Mouse (Mus musculus): ENCODE measurements at regions not wholly inside any gene's neighbourhood (a gene's known extent, or its start where the extent isn't known, plus 50 kb on each side); places are given as distances from the start of the nearest gene placed in this dataset.
A peak's percentile ranks its signal among the peaks of the same experiment; 100 is the strongest.
"Not testable (repeated sequence)": the region's sequence is repeated elsewhere in the genome, so short reads cannot be mapped to it uniquely, and the experiment has no call there.

DNA sequence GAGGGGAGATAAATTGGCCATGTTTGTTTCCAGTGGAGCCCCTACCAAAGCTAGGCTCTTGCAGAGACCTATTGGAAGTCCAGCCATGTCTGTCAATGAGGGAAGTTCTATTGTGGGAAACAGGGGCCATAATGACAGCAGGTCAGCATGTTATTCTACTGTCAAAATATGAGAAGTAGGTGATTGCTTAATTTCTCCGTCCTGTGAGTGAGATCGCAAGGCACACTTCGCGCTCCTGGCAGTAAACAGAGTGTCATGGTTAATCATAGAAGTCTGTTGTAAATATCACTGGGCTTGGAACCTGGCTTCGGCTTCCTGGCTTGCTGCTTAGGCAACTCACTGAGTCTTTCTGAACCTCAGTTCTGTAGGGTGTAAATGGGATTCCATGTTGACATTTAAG, 72.5 kb upstream of the Ccdc122 start:
- DNase-seq (ENCODE audit: low spot score in 2 of 2): no peak

DNA sequence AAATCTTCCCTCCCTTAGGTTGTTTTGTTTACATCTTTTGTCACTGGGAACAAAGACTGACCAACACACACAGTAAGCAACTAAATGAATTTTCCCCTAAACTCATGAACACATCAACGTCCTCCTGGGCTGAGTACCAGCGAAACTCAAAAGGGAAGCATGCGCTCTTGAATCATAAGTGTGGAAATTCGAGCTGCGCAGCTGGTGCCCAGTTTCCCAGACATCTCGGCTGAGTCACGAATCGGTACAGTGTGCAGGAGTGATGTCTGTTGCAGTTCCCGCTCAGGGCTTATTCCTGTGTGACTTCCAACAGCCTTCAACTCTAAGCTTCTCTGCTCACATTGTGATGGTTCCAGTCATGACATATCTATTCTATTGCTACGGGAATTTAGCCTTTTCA, 77.7 kb upstream of the Ccdc122 start:
- peak; percentile 19 to 33 for DNase-seq (ENCODE audit: low spot score in 2 of 2)

DNA sequence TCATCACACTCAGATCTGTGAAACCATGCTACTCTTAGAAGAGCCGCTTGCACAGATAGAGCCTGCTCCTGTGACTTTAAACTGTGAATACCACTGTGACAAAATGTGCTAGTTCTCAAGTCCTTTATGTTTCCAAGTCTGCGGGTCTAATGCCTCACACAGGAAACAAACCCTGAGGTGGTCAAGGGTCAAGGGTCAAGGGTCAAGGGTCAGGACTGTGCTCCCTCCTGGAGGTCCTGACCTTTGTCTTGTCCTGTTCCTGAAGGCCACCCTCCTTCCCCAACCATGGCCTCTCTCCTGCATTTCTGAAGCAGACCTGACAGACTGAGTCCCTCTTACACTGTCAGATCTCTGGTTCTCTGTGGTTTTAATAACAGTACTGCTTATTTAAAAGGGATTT, 79.4 kb upstream of the Ccdc122 start:
- no peak for DNase-seq (ENCODE audit: low spot score in 2 of 2)

DNA sequence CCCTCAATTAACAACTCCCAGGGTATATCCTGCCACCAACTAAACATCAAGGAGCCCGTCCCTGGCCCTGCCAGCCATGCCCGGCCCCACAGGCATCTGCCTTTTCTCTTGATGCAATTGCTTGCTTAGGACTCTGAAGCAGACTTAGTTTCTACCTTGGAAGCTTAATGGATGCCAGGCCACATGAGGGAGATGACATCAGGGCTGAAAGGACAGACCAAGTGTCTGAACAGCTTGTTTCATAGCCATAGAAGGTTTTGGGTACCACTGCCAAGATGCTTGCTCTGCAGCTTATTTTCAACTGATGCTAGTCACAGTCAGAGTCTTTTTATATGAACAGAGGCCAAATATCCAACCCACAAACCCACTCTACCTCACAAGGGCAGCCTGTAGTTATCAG, 83.4 kb upstream of the Ccdc122 start:
- DNase-seq (ENCODE audit: low spot score in 2 of 2): no peak

DNA sequence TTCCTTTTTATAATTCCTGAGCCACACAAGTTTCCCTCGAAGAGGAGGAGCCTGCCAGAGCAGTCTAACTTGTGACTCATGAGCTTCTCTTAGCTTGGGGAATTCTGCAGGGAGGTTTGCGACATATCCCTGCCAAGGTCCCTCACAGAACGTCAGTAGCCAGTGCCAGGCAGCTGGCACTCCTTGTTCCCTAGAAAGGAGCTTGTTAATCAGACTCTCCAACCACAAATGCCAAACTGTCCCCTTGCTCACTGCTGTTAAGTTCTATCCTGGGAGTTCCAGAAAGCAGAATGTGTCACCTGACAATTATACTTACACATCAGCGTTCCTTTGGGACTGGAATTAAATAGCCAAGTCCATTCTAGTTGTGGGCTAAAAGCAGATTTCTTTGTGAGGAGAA, 85.1 kb upstream of the Ccdc122 start:
- peak; percentile 30 to 48 for DNase-seq (ENCODE audit: low spot score in 2 of 2)

DNA sequence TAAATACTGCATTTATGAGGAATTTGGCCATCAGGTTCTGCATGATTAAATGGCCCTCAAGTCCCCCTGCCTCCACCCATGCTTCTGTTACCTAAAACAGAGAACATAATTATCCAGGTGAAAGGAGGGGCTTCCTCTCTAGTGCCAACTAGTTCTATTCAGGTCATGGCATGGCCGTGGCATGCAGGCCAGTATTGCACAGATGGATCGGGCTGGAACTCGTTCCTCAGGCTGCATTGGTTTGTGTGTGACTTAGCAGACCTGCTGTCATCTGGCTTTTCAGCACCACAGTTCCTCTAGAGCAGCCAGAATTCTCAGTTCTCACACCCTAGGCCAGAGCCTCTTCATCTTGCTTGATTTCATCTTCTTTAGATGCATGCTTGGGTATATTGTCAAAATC, 87.2 kb upstream of the Ccdc122 start:
- DNase-seq (ENCODE audit: low spot score in 2 of 2): peak in 1 of 2 experiments; percentile 19

DNA sequence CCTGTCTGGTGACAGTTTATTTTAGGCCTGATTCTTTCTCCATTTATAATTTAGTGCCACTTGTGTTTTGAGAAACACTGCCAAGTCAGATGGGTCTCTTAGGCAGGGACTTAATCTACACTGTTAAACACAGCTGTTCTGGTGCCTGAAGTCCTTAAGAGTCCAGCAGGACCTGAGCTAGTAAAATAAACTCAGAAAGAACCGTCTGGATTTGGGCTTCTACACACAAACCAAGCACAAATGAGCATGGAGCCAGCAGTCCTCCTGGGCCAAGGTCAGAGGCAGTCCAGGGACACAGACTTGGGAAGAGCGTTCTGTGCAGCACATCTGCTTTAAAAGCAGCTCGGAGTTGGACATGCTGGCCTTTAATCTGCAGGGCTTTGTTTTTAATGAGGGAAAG, 87.6 kb upstream of the Ccdc122 start:
- peak; percentile 35 to 37 for DNase-seq (ENCODE audit: low spot score in 2 of 2)

DNA sequence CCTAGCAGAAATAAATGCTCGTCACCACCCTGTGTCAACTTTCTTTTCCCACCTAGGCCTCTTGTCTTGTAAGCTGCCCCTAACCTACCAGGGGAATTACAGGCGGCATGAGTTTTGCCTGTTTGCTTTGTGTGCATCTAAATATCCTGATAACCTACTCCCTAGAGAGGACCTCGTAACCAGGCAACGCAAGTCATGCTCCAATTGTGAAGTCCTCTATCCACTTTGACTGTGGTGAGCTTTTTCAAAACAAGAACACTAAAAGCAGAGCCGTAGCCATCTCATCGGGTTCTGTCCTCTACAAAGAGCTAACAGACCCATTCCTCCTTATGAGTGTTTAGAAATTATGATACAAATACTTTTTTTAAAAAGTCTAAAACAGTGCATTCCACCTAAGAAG, 88.1 kb upstream of the Ccdc122 start:
- no peak for DNase-seq (ENCODE audit: low spot score in 2 of 2)

DNA sequence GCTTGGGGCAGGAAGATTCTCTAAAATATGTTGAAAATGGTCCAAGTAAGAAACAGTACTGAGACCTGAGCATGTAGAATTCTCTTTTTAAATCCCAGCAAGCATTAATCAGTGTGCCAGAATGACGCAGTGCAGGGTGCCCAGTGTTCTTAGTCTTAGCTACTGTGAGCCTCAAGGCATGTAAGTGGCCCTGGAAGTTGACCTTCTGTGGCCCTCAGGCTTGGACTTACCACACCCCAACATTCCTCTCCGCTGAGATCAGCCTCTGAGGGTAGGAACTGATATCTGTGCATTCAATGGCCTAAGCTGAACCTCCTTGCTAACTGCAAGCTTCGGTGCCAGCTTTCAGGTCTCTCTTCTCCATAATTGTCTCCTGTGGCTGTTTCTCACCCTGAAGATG, 89.4 kb upstream of the Ccdc122 start:
- no peak for DNase-seq (ENCODE audit: low spot score in 2 of 2)

DNA sequence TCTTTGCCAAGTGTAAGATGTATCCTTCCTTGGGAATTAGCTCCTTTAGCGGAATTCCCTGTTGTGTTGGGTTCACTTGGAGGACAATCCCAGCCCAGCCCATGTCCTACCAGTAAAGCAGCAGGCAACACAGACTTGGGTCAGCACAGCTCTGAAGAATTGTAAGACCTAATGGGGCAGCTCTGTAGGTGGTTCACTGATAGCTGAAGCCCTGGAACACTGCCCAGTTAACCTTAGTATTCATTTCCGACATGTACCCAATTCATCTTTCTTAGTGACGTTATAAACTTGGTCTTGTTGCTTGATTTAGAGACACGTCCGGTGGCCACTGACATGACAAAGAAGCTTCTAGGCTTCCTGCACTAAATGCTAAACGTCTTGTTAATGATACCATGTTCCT, 90.9 kb upstream of the Ccdc122 start:
- no peak for DNase-seq (ENCODE audit: low spot score in 2 of 2)

DNA sequence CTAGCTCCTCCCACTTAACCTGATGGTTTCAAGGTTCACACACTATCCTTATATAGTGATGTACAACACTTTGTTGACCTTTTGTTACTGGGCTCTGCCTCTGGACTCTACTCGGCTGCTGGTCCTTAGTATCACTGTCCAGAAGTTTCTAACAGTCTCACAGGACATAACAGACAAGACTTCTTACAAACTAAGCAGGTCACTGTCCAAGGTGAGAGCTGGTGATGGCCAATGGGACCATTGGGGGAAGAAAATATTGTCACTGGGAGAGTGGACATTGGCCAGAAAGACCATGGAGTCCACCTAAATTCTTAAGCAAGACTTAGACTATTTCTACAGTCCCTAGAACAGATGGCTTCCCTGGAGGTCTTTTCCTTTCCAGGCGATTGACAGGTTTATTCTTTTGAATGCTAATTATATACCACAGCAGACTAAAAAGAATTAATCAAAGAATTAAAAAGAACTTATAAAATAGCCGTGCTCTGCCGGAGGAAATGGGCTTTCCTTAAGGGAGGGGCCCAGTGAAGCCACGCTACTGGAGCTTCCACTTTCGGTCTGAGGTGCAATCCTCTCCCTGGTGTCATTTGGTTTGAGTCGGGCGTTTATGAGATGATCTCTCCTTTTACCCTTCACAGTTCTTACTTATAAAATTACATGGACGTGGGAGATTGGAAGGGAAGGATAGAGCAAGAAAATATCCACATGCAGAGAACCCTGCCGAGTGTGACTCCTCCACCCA, 94.9 kb upstream of the Ccdc122 start:
- DNase-seq (ENCODE audit: low spot score in 2 of 2): no peak

DNA sequence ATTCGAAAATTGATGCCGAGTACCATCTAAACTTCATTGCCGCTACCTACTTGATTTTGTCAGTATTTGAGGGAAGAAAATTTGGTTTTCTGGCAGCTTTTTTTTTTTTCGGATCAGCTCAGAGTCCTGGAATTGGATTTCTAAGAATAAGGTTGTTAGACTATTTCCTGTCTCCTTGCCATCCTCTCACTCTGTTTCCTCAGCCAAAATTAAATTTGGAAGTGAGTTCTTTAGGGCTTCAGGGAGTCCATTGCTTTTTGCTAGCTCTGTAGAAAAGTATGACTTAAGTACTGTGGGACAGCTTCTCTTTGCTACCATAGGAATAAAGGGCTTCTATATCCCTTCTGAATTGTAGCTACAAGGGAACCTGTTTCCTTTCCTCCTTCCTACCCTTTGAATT, 96.1 kb upstream of the Ccdc122 start:
- no peak for DNase-seq (ENCODE audit: low spot score in 2 of 2)

DNA sequence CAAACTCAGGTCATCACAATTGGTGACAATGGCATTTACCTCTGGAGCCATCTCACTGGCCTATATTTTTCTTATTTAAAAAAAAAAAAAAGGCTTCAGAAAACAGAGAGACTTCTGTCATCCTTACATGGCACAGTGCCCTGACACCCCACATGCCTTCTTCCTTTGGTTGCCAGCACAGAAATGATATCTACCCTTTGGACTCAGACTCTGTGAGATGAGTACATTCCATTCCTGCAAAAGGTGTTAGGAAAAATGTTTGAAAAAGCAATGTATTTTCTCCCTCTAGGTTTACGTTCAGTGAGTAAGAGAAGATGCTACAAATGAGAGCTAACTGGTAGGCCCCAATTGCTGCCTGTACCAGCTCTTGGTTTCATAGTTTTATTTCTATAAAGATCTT, 99.9 kb upstream of the Ccdc122 start:
- no peak for DNase-seq (ENCODE audit: low spot score in 2 of 2)

DNA sequence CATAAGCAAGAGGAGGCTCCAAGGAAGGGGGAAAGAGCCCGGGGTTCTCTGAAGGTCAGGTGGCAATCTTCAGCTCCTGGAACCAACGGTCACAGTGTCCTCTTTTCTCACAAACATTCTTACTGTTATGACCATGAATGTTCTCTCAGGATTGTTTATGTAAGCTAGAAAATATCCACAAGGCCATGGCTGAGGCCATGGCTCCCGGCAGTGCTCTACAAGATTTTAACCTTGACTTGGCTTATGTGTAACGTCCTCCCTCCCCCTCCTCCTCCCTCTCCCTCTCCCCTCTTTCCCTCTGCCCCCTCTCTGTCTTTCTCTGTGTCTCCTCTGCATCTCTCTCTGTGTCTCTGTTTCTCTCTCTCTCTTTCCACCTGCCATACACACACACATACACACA, 100.5 kb upstream of the Ccdc122 start:
- DNase-seq (ENCODE audit: low spot score in 2 of 2): not testable (repeated sequence)

DNA sequence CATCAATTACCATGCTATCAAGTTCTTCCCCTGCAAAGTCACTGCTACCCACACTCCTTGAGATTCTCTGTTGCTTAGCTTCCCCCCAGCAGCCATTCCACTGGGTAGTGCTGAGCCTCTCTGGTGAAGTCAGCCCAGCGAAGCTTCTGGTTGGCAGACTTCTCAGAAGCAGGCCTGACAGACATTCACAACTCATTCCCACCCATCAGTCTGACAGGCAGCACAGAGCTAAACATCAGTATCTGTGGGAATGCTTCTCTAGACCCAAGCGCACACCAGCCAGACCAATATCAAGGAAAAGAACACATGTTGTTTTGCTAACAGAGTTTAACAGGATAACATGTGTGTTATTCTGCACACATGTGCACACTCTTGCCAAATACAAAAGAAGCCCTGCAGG, 101.1 kb upstream of the Ccdc122 start:
- no peak for DNase-seq (ENCODE audit: low spot score in 2 of 2)

DNA sequence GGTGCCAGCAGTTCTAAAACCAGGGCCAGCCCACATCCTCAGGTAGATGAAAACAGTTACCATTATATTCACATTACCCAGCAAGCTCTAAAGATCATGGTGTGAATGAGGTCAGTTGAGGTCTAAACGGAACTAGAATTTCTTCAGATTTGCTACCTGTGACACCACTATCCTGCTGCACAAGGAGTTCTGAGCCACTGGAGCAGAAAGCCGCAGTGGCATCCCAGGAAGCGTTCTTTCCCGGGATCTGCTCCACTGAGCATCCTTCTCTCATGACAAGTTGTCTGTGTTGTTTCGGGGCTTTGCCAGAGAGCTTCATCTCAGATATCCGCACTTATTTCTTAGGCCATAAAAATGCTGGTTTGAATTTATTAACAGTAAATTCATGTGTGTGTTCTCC, 103.7 kb upstream of the Ccdc122 start:
- no peak for DNase-seq (ENCODE audit: low spot score in 2 of 2)

DNA sequence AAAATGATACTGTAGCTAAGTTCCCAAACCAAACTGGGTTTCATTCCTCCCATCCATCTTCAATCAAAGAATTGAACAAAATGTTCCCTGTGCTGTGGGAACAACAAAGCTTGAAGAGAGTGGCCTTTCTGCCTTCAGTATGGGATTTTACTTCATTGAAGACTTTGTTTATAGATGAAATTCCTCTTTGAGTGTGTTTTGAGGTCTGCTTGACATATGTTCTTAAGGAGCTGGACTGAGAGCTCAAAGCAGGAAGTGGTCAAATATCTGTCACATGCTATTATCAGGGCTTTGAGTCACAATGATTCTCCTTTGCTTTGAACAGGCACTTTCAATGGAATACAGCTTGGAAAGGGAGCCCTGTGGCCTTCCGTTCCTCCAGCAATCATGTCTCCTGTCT, 105.2 kb upstream of the Ccdc122 start:
- no peak for DNase-seq (ENCODE audit: low spot score in 2 of 2)

DNA sequence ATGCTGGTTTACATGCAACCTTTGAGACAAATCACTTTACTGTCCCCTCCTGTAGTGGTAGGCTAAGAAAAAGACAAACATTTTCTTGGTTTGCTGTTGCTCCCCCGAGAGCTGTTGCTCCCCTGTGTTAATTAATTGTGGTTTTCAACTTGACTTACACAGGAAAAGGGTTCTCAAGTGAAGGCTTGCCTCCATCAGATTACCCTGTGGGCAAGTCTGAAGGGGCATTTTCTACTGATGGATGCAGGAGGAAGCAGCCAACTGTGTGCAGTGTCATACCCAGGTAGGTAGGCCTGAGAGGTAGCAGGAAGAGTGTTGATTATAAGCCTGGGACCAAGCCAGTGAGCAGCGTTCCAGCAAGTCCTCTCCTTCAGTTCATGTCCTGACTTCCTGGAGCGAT, 107.0 kb upstream of the Ccdc122 start:
- no peak for DNase-seq (ENCODE audit: low spot score in 2 of 2)

DNA sequence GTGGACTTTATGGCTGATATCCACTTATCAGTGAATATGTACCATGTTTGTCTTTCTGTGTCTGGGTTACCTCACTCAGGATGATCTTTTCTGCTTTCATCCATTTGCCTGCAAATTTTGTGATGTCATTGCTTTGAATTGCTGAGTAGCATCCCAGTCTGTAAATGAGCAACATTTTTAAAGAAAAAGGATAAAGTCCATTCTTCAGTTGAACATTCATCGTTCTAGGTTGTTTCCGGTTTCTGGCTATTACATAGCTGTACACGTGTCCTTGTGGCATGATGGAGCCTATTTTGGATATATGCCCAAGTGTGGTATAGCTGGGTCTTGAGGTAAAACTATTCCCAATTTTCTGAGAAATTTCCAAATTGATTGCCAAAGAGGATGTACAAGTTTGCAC, 107.9 kb upstream of the Ccdc122 start:
- no peak for DNase-seq (ENCODE audit: low spot score in 2 of 2)

DNA sequence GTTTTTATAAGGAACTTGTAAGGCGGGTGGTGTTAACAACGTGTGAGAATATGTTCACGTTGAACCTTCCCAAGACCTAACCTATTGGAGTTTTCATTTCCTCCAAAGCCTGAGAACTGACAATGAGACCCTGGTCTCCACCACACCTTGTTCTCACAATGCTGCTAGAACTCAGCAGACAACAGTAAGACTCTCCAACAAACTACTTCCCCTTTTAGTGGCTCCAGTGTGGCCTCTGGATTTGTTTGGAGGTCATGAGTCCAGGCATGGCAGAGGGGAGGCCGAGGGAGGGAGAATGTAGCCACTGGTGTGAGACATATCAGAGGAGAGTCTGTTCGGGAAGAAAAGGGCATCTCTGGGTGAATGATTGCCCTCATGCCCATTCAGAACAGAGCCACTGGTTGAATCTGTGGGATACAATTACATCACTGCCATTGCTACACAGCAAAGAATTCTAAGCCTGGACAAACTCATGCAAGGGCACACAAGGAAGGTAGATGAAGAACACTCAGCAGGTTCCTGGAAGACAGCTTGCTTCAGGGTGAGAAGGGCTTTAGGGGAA, 109.2 kb upstream of the Ccdc122 start:
- no peak for DNase-seq (ENCODE audit: low spot score in 2 of 2)

DNA sequence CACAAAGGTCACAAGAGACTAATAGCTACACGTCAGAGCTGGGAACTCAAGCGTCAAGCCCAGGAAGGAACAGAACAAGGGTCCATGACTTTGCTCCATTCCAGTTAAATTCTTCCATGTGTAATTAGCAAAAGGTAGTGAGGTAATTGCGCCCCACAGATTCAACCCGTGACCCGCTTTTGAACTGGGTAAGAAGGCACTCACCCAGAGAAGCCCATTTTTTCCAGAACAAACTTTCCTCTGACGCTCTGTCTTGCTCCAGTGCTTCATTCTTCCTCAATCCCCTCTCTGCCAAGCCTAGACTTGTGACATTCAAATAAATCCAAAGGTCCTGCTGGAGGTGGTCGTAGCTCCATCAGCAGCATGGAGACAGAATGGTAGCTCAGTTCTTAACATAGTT, 110.2 kb upstream of the Ccdc122 start:
- DNase-seq (ENCODE audit: low spot score in 2 of 2): no peak

DNA sequence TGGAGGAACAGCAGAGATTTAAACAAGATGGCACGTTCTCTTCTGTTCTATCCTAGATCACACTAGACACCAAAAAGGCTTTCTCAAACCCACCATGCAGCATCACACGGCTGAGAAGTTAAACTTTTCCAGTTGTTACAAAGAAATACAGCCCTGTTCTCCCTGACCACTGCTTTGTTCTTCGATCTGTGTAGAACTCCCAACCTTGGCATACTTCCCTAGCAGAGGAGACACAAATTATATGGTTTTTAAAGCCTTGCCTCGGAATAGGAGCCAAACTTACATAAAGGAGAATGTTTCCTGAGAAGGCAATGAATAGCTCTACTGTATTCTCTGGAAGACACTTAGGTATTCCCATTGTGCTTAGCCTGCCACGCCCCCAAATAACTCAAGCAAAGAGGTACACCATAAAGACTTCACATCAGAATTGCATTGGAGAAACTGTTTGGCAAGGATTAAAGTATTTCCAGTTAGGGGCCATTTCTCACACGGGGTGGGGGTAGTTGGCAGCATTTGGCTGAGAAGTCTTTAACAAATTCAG, 114.1 kb upstream of the Ccdc122 start:
- no peak for DNase-seq (ENCODE audit: low spot score in 2 of 2)

DNA sequence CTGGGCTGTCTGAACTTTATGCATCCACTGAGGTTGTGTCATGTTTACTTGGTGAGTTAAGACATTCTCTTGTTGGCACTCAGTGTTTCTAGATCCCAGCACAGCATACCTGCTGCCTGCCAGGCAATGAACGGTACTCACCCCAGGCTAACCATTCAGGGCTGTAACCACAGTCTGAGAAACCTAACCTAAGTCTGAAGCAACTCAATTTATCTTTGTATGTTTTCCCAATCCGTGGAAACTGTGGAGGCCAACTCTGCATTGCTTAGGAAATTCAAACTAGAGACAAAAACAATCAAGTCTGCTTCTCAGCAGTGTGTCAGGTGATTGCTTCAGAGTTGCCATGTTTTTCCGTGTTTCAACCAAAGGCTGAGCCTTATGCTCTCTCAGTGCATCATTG, 118.5 kb upstream of the Ccdc122 start:
- no peak for DNase-seq (ENCODE audit: low spot score in 2 of 2)

All from layer of hippocampus, postnatal 10 days (tissue).